Comparison of ENCODE assay signal across 8 mouse cellular contexts in the genomic region with DNA sequence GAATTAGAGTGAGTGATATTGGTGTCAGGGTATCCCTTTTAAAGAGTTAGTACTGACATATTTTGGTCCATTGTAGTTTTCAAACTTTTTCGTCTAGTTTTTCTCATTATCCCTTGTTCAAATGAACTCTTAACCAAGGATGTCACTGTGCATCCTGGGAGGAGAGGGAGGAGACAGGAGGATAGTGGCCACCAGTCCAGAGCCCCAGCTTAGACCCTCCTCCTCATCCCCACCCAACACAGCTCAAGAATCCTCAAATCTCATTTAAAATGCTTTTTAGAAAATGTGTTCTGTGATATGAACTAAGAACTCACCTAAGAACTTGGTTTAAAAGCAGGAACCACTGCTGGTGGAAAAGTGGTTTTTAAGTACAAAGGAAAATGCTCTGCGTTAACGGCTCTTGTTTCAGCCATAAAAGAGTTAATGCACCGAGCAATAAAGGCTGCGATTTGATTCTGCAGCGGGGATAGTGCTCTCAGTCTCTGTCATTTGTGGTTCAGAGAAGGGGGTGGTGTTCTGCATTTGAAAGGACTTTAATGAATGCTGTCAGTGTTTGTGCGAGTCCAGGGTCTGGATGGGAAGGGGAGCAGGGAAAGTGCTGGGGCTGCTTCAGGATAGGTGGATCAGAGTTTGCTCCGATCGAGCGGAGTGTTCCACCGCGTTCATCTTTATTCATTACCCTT. TPM values are rescaled to one million over a fixed set of nuclear protein-coding genes. Genes with fewer than 3 reads are reported as not detected.
DNase-seq lines count a peak whose midpoint lies in the region; ATAC-seq lines count a peak whose summit lies in the region.

No protein-coding gene starts in this region.

- peaks cover 22% of the 10 kb centered on the region for H3K4me1 ChIP-seq in forebrain, embryonic 12.5 days
- H3K4me1 ChIP-seq in neural tube, embryonic 14.5 days (ENCODE audit: control insufficient read depth, insufficient read depth, low read length), result no peaks in the 10 kb centered on the region

- H3K4me3 ChIP-seq in forebrain, embryonic 12.5 days (replicated peaks), result peak overlapping the region; percentile 55
- peak overlapping the region; percentile 54 for H3K4me3 ChIP-seq in neural tube, embryonic 14.5 days (ENCODE audit: low read depth, low read length)

- WGBS in forebrain, embryonic 12.5 days, result 2% methylated on average over 12 of the region's 12 CpGs
- WGBS in neural tube, embryonic 14.5 days, result 1% methylated on average over 12 of the region's 12 CpGs

- no peaks in the 10 kb centered on the region for H3K27me3 ChIP-seq in forebrain, embryonic 12.5 days
- no peaks in the 10 kb centered on the region for H3K27me3 ChIP-seq in neural tube, embryonic 14.5 days (ENCODE audit: control insufficient read depth, insufficient read depth, low read length)

- DNase-seq in cerebellum, postnatal 10 days, result peak; percentile 58 to 62
- peak; percentile 69 for DNase-seq in ES-CJ7 (ENCODE audit: low read depth, low spot score)
- DNase-seq in layer of hippocampus, postnatal 36 days, result peak; percentile 45 to 58
- no peak for DNase-seq in spleen, postnatal 4 days (ENCODE audit: low spot score in 2 of 2)
- no peak for DNase-seq in thymus, postnatal 14 days

- peak overlapping the region; percentile 85 for H3K27ac ChIP-seq in forebrain, embryonic 12.5 days
- peak overlapping the region; percentile 86 for H3K27ac ChIP-seq in neural tube, embryonic 14.5 days (ENCODE audit: low read depth, low read length)

- no peaks in the 10 kb centered on the region for H3K9me3 ChIP-seq in forebrain, embryonic 12.5 days
- H3K9me3 ChIP-seq in neural tube, embryonic 14.5 days (ENCODE audit: control insufficient read depth, low read length), result no peaks in the 10 kb centered on the region

- H3K9ac ChIP-seq in forebrain, embryonic 12.5 days, result peak overlapping the region; percentile 70
- peak overlapping the region; percentile 76 for H3K9ac ChIP-seq in neural tube, embryonic 14.5 days (replicated peaks; ENCODE audit: low read depth, low read length)

- H3K36me3 ChIP-seq in forebrain, embryonic 12.5 days (replicated peaks), result no peaks in the 10 kb centered on the region
- H3K36me3 ChIP-seq in neural tube, embryonic 14.5 days (ENCODE audit: control insufficient read depth, insufficient read depth, low read length), result no peaks in the 10 kb centered on the region

- ATAC-seq in cerebellum, adult (ENCODE audit: insufficient number of reproducible peaks, low FRiP score, low TSS enrichment), result no peak
- ATAC-seq in forebrain, embryonic 12.5 days (ENCODE audit: low FRiP score), result peak; percentile 95
- ATAC-seq in neural tube, embryonic 14.5 days (ENCODE audit: low read depth), result peak; percentile 92

- H3K4me2 ChIP-seq in forebrain, embryonic 12.5 days, result peak overlapping the region; percentile 71
- H3K4me2 ChIP-seq in neural tube, embryonic 14.5 days (ENCODE audit: low read depth, low read length), result peak overlapping the region; percentile 67

RNA-seq across cellular contexts. Expression of a gene that starts 23.3 kb away (rescaled TPM):
- 47.1 and 47.6 TPM in 2 replicates for polyA plus RNA-seq in forebrain, embryonic 12.5 days (2016; fragmentation: Nextera tagmentation; extraction: Ambion mirVana)
- 10 to 100 TPM; 62.7 to 63.2 TPM for total RNA-seq in layer of hippocampus, postnatal 36 days (2021)
- 56.9 and 68.1 TPM in 2 replicates for polyA plus RNA-seq in neural tube, embryonic 14.5 days (2014; fragmentation: Nextera tagmentation; extraction: Ambion mirVana)

RNA-seq across cellular contexts. Expression of a gene that starts 38.7 kb away (rescaled TPM):
- polyA plus RNA-seq in forebrain, embryonic 12.5 days (2016; fragmentation: Nextera tagmentation; extraction: Ambion mirVana), result 0.27 TPM in 1 of 2 replicates, not detected in the other
- under 1 TPM; 0.58 to 0.60 TPM for total RNA-seq in layer of hippocampus, postnatal 36 days (2021)
- polyA plus RNA-seq in neural tube, embryonic 14.5 days (2014; fragmentation: Nextera tagmentation; extraction: Ambion mirVana), result not detected in 2 replicates

Comparison
In these comparisons a context has a peak if more than half of its experiments do, and no peak if none do; other contexts are left out.
1. DNase-seq: peak in cerebellum, postnatal 10 days (2 of 2), ES-CJ7 (single experiment) and layer of hippocampus, postnatal 36 days (2 of 2); none in spleen, postnatal 4 days (0 of 2) and thymus, postnatal 14 days (single experiment).